Mouse (Mus musculus) heart, adult 18-20 months (tissue): ENCODE measurements at regions not wholly inside any gene's neighbourhood (a gene's known extent, or its start where the extent isn't known, plus 50 kb on each side); places are given as distances from the start of the nearest gene placed in this dataset.
A peak's percentile ranks its signal among the peaks of the same experiment; 100 is the strongest.

Source experiments
- DNase-seq, 2 experiments: peaks; one replicate each; pipeline ENCODE4 v3.0.0; 2021 to 2022; ENCODE audit warnings: mixed read lengths in 1 of 2

DNA sequence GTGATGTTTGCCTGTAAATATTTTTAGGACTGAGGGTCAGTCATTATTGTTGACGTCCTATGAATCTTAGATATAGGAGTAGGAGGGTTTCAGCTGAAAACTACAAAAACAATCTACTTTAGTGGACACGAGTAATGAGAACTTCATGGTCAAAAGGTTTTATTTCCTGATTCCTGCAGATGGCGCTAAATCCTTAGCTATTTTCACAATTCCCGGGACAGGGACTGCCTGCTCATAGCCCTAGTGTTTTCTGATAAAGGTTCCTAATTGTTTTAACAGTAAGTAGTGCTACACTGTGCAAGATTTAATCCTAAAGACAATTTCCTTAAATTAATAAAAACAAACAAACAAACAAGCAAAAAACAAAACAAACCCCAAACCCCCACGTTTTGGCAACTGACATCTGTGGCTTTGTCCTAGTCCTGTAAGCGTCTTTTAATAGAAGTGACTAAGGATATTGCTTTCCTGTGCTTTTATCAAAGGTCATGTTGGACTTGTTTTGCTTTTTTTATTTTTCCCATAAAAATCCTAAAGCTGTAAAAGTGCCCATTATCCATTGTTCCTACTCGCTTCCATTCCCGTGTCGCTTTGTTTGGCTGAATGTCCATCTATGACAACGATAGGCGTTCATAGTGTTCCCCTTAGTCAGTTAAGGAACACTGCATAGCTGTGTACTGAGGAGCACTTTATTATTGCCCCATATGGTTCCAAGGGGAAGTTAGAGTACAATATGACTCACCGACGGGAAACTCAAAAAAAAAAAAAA lies 53.5 kb upstream of the Akr1e1 start:
- peak; percentile 82 to 84 for DNase-seq
